Mouse (Mus musculus): ENCODE data around the gene Chd3.

Gene Chd3

DNA sequence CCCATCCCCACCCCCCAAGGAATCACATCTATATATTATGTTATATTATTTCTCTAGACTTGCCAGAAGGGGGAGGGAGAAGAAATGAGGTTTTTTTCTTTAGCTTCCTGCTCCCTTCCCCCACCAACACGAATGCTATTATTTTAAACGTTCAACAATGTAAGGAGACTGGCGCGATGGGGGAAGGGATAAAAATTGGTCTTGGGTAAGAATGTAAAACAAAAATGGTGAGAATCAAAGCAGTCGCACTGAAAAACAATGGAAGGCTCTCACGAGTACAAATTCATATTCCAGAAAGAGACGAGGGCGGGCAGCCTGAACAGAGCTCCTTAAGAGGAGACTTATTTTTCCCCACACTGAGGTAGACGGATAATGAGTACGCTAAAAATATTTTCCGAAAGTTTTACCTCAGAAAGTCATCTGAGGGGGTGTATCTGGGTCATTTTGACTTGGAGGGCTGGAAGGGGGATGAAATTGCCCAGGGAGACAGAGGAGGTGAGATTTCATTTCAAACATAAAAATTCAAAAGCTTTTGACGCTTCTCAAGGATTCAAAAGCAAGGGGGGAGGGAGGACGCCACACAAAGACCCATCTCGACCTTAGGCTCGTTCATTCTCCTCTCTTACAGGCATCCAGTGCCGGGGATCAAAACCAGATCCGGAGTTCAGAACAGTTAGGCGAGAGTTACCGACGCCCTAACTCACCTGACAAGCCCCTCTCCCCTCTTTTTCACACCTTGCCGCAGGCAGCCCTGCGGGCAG, 2.2 kb downstream of the Chd3 start:
- DNase-seq (ENCODE audit: low spot score in 2 of 2) = peak in 1 of 2 experiments; percentile 27

DNA sequence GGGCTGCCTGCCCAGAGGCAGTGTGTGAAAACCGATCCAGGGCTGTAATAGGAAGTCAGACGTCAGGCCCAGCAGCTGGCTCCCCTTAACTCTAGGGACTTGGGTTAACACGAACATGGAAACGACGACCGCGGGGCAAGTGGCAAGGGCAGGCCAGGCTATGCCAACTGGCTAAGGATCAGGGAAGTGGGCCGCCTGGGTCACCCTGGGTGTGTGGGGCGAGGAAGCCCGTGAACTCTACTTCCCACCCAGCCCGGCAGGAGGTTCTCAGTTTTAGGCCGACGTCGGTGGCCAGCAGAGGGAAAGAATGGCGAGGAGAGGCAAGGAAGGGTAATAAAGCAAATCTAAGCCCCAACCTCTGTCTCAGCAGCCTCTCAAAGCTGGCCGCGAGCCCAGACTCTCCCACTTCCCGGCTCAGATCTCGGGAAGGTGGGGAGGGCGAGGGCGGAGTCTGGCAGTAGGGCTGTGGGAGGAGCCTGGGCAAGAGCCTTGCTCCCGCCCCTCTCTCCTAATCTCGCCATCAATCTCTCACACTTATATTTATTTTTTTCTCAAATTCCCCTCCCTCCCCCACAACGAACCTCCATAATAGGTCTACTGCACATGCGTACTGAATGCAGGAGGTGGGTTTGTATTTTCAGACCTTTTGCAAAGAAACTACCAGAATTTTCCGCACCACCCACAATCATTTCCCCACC, 2.9 kb downstream of the Chd3 start:
- DNase-seq (ENCODE audit: low spot score in 2 of 2) = peak; percentile 89

DNA sequence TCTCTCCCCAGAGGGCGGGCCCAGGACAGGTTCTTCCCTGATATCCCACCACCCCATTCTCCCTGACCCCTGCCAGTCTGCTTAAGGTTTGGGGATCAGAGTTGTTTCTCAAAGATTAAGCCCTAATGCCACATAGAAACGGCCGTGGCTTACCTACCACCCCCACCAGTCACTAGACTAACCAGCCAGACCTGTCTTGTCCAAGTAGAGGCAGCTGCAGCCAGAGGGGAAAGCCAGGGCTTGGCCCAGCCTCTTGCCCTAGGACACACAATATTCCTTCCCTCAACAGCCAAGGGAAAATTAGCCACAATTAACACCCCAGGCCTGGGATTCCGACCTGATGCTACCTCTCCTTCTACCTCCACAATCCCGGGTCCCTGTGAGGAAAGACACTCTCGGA, 3.5 kb downstream of the Chd3 start:
- DNase-seq (ENCODE audit: low spot score in 2 of 2) = no peak

DNA sequence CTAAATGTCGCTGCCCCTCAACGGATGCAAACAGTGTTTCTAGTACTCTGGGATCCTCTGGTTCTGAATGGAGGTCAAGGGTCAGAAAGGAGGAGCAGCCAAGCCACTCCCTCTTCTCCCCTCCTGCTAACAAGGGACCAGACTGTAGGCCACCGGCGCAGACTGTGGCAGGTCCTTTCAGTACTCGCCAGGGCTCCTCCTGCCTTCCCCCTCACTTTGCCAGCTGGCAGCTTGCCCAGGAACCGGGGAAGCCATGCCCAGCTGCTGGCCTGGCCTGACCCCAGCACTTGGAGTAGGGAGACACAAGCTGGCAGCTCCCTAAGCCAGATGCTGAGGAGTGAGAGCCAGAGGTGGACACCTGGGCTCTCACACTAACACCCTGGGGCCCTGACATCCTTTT, 4.3 kb downstream of the Chd3 start:
- peak; percentile 46 to 59 for DNase-seq (ENCODE audit: low spot score in 2 of 2)

DNA sequence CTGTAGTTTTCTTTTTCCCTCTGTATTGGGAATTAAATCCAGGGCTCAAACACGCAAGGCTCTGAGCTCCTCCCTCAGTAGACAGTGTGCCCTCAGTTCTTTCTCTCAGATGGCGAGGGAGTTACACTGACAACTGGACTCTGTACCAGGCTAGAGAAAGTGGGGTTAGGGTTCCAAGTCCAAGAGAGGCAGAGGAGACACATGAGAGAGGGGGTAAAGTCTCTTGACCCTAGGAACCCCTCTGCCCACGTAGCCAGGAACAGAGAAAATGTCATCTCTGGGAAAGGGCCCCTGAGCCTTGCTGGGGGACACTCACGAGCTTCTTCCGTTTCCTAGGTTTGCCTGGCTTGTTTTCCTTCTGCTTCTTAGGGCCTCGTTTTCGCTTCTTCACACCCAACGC, 4.8 kb downstream of the Chd3 start:
- DNase-seq (ENCODE audit: low spot score in 2 of 2) = no peak

DNA sequence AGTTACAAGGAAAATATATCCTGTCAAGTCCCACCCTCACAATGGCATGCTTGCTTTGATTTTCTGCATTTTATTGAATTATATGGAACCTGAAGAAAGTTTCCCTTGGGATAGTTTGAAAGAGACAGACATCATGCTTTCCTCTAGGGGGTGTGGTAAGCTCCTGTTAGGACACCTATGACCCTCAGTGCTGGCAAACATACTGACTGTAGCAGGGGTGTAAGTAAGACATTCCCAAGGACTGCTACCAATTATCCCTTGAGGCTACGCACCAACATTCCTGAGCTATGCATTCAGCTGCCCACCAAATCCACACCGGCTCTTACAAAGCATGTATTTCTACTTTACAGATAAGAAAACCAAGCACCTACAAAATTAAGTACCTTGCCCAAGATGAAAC, 6.7 kb downstream of the Chd3 start:
- DNase-seq (ENCODE audit: low spot score in 2 of 2) = no peak

DNA sequence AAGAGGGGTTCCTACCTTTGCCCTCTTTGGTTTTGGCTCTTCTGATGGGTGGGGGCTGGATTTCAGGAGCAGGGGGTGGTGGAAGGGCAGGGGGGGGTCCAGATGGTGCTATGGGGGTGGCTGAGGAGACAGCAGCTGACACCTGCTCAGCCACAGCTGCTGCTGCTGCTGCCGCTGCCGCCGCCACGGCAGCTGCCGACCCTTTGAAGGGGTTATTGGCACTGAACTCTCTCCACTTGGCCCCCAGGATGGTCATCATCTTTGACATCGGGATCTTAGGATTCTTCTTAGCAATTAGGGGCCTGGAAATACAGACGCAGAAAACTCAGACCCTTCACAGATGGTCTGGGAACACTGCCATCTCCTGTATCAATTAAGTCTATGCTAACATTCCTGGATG, 7.2 kb downstream of the Chd3 start:
- no peak for DNase-seq (ENCODE audit: low spot score in 2 of 2)

DNA sequence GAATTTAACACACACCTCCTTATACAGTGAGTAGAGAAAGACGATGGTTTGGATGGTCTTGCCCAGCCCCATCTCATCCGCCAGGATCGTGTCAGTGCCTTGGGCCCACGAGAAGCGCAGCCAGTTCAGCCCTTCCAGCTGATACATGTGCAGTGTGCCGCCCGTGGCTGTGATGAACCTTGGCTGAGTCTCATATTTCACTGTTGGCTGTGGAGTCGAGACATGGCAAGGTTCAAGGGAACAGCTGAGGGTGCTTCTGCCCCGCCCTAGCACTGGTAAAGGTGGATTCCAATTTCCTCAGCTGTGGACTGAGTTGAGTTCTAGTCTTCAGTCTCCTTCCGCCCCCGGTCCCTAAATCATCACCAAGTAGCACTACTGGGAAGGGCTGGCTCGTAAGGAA, 11.5 kb downstream of the Chd3 start:
- no peak for DNase-seq (ENCODE audit: low spot score in 2 of 2)

DNA sequence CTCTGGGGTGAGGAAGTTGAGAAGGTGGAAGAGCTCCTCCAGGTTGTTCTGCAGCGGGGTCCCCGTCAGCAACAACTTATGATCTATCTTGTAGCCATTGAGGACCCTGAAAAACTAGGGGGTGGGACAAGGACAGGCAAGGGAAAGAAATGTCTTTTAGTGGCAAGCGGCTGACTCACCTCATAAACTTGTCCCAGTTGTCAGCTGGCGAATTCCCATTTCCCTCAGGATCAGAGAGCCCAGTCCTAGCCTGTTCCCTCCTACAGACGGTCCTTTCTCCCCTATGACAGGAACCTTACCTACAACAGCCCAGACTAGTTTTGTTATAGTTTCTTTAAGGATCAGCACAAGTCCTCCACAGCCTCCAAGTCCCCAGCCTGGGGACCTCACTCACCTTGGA, 12.7 kb downstream of the Chd3 start:
- DNase-seq (ENCODE audit: low spot score in 2 of 2) = no peak

DNA sequence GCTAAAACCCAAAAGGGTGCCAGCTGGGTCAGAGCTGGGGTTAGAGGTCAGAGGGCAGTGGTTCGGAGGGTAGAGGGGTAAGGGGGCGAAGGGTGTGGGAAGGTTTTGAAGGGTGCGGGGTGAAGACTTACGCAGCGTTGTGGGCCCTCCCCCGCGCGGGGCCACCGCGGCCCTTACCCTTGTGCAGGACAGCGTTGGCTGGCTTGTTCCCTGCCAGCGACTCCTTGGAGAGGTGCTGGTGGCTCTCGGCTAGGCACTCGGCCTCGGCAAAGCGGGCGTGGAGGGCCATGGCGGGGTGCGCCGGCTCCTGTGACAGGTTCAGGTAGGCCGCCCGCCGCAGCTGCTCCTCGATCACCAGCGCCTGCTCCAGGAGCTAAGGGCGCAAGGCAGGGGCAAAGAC, 22.8 kb downstream of the Chd3 start:
- DNase-seq (ENCODE audit: low spot score in 2 of 2) = no peak

DNA sequence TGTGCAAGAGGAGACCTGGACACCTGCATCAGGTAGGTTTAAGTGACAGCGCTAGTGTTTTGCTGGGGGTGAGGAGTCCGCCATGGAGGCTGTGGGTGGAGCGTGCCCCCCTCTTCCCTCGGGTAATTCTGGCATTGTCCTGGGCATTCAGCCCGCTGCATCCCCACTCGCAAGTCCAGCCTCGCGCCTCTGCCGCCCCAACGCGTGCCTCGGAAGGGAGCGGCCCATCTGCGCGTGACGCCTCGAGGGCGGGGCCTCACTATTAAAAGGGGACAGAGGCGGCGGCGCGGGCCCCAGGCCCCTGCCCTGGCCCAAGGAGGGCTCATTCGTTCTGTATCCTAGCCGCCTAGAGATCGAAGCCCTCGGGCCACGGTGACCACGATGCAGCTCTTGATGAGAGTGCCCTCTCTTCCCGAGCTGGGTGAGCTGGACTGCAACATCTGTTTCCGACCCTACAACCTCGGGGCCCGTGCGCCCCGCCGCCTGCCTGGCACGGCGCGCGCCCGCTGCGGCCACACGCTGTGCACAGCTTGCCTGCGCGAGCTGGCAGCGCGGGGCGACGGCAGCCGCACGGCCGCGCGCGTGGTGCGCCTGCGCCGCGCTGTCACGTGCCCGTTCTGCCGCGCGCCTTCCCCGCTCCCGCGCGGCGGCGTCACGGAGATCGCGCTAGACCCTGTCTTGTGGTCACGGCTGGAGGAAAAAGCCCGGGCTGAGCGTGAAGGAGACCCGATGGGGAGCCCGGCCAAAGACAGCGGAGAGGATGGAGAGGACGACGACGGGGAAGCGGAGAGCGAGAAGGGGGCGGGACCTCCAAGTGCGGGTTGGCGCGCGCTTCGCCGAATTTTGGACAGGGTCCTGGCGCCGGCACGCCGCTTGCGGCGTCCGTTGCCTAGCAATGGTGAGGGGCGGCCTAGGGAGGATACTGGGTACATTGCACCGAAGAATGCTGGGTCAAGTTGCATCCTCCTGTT, 28.8 kb downstream of the Chd3 start, which contains the start of gene Rnf227:
Rnf227 (plus strand) TSS at position 301 of the 971 bp plus-strand sequence.
- DNase-seq (ENCODE audit: low spot score in 2 of 2) = peak; percentile 58 to 64

DNA sequence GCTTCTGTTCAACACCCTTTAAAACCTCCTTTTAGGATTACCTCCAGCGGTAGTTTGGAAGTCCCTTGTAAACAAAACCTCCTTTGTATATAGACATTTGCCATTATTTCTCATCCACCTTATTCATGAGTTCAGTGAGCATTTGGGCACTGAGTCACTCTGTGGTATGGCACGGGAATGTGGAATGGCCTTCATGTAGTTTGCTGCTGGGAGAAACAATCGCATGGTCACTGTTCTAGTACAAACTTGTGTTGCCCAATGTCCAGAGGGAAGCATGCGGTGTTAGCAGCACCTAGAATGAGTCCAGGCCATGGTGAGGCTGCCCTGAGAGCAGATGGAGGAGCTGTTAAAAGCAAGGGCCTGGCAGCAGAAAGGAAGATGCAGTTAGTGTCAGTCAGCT, 34.4 kb downstream of the Chd3 start:
- no peak for DNase-seq (ENCODE audit: low spot score in 2 of 2)

DNA sequence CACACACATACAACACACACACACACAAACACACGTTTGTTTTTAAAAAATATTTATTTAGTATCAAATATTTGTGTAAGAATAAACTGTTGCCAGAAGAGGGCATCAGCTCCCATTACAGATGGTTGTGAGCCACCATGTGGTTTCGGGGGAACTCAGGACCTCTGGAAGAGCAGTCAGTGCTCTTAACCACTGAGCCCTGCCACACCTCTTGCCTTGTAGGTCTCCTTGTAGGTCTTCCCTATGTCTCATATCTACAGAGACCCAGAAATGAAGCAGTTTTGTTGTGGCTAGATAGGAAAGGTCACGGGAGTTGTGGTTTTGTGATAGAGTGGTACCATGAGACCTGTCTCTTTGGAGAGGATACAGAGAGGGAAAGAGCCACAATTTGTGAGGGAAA, 35.3 kb downstream of the Chd3 start:
- DNase-seq (ENCODE audit: low spot score in 2 of 2) = no peak

DNA sequence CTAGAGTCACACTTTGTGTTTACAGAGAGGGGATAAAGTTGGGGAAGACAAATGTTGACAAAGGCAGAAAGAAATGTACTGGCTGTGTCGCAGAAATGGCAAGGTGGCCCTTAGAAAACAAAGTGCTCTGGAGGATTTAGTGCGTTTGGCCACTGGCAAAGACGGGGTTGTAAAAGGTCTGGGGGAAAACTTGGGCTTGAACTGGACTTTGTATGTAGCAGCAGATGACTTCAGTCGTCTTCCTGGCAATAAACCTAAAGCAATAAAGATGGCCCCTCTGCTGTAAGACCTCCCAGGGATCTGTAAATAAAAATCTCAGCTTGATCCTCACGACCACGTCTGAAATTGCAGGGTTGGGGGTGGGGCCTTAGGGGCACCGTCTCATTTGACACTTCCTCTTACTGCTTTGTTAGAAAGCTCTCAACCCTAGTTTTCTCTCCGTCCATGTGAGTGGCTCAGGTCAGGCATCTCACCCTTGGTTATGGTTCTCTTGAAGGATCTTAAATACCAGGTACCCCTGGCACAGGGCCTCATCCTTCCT, 36.4 kb downstream of the Chd3 start:
- DNase-seq (ENCODE audit: low spot score in 2 of 2) = no peak

DNA sequence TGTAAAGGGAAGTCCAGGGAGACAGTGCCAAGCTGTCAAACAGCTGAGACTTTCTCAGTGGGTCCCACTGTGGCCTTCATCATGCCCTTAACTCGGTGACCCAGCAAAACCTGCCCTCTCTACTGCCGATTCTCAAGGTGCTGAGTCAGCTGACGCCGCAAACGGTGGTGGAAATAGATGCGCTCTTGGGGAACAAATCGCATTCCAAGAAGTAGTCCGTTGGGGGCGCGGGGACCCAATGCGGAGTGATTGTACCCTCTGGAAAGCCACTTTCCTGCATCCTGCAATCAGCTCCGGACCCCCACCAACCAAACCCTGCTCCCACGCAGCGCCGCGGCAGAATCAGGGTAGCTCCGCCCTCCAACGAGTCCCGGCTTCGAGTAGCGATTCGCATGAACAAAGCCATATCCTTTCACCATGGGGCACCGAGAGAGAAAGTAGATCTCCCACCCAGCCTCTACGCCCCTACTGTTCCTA, 37.2 kb downstream of the Chd3 start:
- DNase-seq (ENCODE audit: low spot score in 2 of 2) = peak; percentile 55 to 70

DNA sequence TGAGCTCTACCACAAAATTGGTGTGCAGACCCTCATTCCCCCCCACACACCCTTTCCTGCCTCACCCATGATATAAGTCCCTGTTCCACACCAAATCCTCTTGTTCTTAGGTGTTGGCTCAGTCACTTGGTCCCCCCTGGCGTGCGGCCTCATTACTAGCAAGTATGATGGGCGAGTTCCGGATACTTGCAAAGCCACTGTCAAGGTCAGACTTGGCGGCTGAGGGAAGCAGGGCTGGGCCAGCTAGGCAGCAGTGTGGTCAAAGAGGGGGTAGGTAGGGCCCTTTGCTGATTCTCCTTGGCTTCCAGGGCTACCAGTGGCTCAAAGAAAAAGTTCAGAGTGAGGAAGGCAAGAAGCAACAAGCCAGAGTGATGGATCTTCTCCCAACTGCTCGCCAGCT, 38.1 kb downstream of the Chd3 start:
- no peak for DNase-seq (ENCODE audit: low spot score in 2 of 2)

DNA sequence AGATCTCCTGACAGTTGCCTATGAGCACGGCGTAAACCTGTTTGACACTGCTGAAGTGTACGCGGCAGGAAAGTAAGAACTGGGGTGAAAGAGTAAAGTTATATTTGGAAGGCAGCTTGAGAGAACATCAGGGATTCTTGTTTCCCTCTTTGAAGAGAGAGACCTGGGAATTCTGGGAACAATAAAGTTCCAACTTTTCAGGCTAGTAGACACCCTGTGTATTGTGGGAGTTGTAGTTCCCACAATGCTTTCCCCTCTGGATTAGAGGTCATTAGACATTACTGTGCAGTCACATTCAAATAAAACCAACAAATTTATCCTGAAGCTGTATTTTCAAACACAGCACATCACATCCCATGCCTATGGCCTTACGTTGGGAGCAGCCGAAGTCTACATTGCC, 40.7 kb downstream of the Chd3 start:
- DNase-seq (ENCODE audit: low spot score in 2 of 2) = no peak

DNA sequence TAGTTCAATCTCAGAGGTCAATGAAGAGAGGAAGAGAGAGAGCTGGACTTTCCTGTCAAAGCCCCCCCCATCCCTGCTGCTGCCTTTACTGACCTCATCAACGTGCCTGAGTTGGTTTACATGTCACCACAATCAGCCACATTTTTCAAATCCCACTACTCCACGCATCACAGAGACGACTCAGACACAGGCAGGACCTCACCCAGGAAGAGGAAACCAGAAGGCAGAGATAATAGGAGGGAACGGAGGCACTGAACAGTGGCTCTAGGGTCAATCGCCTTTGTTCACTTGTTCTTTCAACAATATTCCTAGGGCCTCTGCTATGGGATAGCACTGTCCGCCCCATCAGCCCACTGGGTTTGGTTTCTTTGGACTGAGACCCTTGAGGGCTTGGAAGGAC, 41.6 kb downstream of the Chd3 start:
- DNase-seq (ENCODE audit: low spot score in 2 of 2) = no peak

DNA sequence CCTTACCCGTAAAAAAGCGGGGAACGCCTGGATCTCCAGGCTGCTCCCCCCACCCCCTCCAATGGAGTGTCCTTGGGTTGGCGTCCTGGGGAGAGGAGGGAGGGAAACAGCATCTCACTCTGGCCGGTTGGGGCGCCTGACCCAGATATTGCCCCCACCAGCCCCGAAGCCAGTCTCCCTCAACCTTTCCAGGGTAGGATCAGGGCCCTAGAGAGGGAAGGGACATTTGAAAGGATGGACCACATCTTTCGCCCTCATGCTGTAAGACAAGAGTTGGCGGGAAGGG, 42.1 kb downstream of the Chd3 start:
- DNase-seq (ENCODE audit: low spot score in 2 of 2) = no peak

DNA sequence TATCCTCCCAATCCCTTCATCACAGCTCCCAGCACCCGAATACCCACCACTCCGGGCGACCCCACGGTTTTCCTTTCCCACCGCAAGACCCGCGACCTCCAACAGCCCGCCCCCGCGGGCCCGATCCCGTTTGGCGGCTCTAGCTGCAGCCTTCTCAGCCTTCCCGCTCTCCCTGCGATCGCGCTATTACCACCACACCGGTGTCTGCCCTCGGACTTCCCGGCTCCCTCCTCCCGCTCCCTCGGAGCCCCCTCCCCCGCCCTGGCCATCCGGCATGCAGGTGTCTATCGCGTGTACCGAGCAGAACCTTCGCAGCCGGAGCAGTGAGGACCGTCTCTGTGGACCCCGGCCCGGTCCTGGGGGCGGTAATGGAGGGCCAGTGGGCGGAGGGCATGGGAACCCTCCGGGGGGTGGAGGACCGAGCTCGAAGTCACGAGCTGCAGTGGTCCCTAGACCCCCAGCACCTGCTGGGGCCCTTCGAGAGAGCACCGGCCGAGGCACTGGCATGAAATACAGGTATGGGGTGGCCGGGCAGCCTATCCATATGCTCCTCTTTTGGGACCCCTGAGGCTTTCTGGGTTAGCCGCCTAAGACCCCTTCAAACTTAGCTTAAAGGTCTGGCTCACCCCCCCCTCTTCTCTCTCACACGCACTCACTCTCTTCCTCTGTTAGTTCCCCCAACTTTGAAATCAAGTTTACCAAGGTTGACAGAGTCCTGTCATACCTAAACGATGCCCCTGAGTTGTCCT, 42.6 kb downstream of the Chd3 start:
- DNase-seq (ENCODE audit: low spot score in 2 of 2) = no peak
